Mouse (Mus musculus) heart, adult 2 months (tissue): ENCODE results near the gene Arcn1.

Experiments
- CTCF ChIP-seq: fragments of 200-600 bp; IDR thresholded peaks from 2 replicates; pipeline ENCODE4 v1.8.1; 2022; ENCODE audit warnings: antibody characterized with exemption, mild to moderate bottlenecking, moderate library complexity
- POLR2A ChIP-seq: fragments of 200-500 bp; IDR thresholded peaks from 2 replicates; pipeline ENCODE4 v1.6.1; 2011; ENCODE audit warnings: mild to moderate bottlenecking, low read depth, low read length, control low read depth; ENCODE audit not compliant: insufficient read depth

- TF ChIP-seq CTCF (peak; percentile 51), POLR2A (no peak)
Measured at GRCm38 (mm10) chr9:44708429-44708765, 59.2 kb downstream of the Arcn1 start.
